Mouse (Mus musculus) cortical plate, adult 2 months (tissue): ENCODE results near the gene Efcab11.
"Not testable (repeated sequence)": the region's sequence is repeated elsewhere in the genome, so short reads cannot be mapped to it uniquely, and the experiment has no call there.

ENCODE experiments used
- CTCF ChIP-seq: fragments of 200-500 bp; IDR thresholded peaks from 2 replicates; pipeline ENCODE4 v1.5.1; 2011; ENCODE audit warnings: mild to moderate bottlenecking, control low read depth, low read length; ENCODE audit not compliant: insufficient read depth; ENCODE audit errors: extremely low read depth
- POLR2A ChIP-seq: fragments of 200-500 bp; IDR thresholded peaks from 2 replicates; pipeline ENCODE4 v1.6.1; 2011; ENCODE audit warnings: mild to moderate bottlenecking, low read length, control low read depth; ENCODE audit not compliant: insufficient read depth; ENCODE audit errors: extremely low read depth

DNA sequence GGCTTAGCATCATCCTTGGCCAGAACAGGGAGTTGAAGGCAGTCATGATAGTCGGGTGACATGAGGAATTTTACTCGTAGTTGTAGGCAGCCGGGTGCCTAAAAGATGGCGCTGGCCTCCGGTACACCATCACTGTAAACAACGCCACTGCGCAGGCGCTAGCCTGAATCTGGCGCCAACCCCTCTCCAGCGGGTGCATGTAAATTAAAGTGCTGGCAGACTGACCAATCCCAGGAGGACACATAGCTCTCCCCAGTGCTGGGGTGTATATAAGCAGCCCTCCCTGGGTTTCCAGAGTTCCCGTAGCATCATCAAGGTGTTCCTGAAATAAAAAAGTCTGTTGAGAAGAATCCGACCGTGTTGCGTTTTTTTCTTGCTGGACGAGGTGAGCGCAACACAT lies 66.2 kb downstream of the Efcab11 start:
- TF ChIP-seq CTCF, POLR2A: not testable (repeated sequence)
